Mouse (Mus musculus): ENCODE measurements around the gene Tmem189. TPM values are rescaled to one million over a fixed set of nuclear protein-coding genes. Genes with fewer than 3 reads are reported as not detected.

Tmem189 gene
- total and polyA plus RNA-seq, 2 experiments from 2014 or later = 39.3 to 76.8 TPM

GRCm38 (mm10) chr2:167662713-167663112 is 26.9 kb downstream of the Tmem189 start:
- peaks cover 26% of the 10 kb centered on the region for H3K4me1 ChIP-seq (ENCODE audit: control insufficient read depth, insufficient read depth)
- no peaks in the 10 kb centered on the region for H3K9me3 ChIP-seq (replicated peaks; ENCODE audit: control insufficient read depth, low read length)
- no peak overlapping the region for H3K4me2 ChIP-seq (ENCODE audit: low read depth, low read length)
- DNase-seq (ENCODE audit: low spot score) = no peak
- WGBS = 54% methylated on average over 6 of the region's 6 CpGs
- H3K9ac ChIP-seq (replicated peaks; ENCODE audit: low read depth, low read length) = no peak overlapping the region
- no peaks in the 10 kb centered on the region for H3K36me3 ChIP-seq (replicated peaks; ENCODE audit: control insufficient read depth, insufficient read depth, low read length)
- no peak for ATAC-seq (ENCODE audit: insufficient read depth, low read depth)
- no peak overlapping the region for H3K27ac ChIP-seq (ENCODE audit: low read depth)
- TF ChIP-seq CTCF (IDR thresholded peaks at IDR 0.05; ENCODE audit: low read depth) = no peak
- no peak for TF ChIP-seq EP300 (IDR thresholded peaks at IDR 0.05; ENCODE audit: low read depth)
- no peak overlapping the region for H3K4me3 ChIP-seq (ENCODE audit: low read depth, low read length)
- H3K27me3 ChIP-seq (ENCODE audit: control insufficient read depth, insufficient read depth, low read length) = no peaks in the 10 kb centered on the region

- Histone ChIP-seq H3K27ac (ENCODE audit: low read depth) (peak within 1 kb of the TSS; percentile 81), H3K4me2 (ENCODE audit: low read depth, low read length) (peak within 1 kb of the TSS; percentile 99), H3K4me3 (ENCODE audit: low read depth, low read length) (peak within 1 kb of the TSS; percentile 90), H3K27me3 (ENCODE audit: control insufficient read depth, insufficient read depth, low read length) (no peaks in the 10 kb centered on the region), H3K9ac (replicated peaks; ENCODE audit: low read depth, low read length) (peak within 1 kb of the TSS; percentile 92), H3K9me3 (replicated peaks; ENCODE audit: control insufficient read depth, low read length) (no peaks in the 10 kb centered on the region), H3K36me3 (replicated peaks; ENCODE audit: control insufficient read depth, insufficient read depth, low read length) (no peaks in the 10 kb centered on the region), H3K4me1 (ENCODE audit: control insufficient read depth, insufficient read depth) (peaks cover 26% of the 10 kb centered on the region)
- under 1% methylated on average over 100 of the region's 110 CpGs for WGBS
- peak; percentile 92 for DNase-seq (ENCODE audit: low spot score)
- TF ChIP-seq EP300 (IDR thresholded peaks at IDR 0.05; ENCODE audit: low read depth) (no peak), CTCF (IDR thresholded peaks at IDR 0.05; ENCODE audit: low read depth) (no peak)
- ATAC-seq (ENCODE audit: insufficient read depth, low read depth) = peak; percentile 94
Measured at GRCm38 (mm10) chr2:167661270-167662203, 28.1 kb downstream of the Tmem189 start, which contains the start of gene Gm20431. Gene Gm20431 (minus strand): TSS chr2:167661496.

- Histone ChIP-seq H3K36me3 (replicated peaks; ENCODE audit: control insufficient read depth, insufficient read depth, low read length) (no peaks in the 10 kb centered on the region), H3K27ac (ENCODE audit: low read depth) (peak overlapping the region; percentile 81), H3K4me1 (ENCODE audit: control insufficient read depth, insufficient read depth) (peaks cover 26% of the 10 kb centered on the region), H3K4me2 (ENCODE audit: low read depth, low read length) (peak overlapping the region; percentile 99), H3K27me3 (ENCODE audit: control insufficient read depth, insufficient read depth, low read length) (no peaks in the 10 kb centered on the region), H3K9me3 (replicated peaks; ENCODE audit: control insufficient read depth, low read length) (no peaks in the 10 kb centered on the region), H3K9ac (replicated peaks; ENCODE audit: low read depth, low read length) (peak overlapping the region; percentile 92), H3K4me3 (ENCODE audit: low read depth, low read length) (peak overlapping the region; percentile 90)
- DNase-seq (ENCODE audit: low spot score) = peak; percentile 7
- WGBS = under 1% methylated on average over 12 of the region's 12 CpGs
- TF ChIP-seq EP300 (IDR thresholded peaks at IDR 0.05; ENCODE audit: low read depth) = no peak
- ATAC-seq (ENCODE audit: insufficient read depth, low read depth) = no peak
Measured at GRCm38 (mm10) chr2:167660611-167660971, 29.0 kb downstream of the Tmem189 start.

- Histone ChIP-seq H3K27me3 (ENCODE audit: control insufficient read depth, insufficient read depth, low read length) (no peaks in the 10 kb centered on the region), H3K27ac (ENCODE audit: low read depth) (peak overlapping the region; percentile 81), H3K4me1 (ENCODE audit: control insufficient read depth, insufficient read depth) (peaks cover 26% of the 10 kb centered on the region), H3K9me3 (replicated peaks; ENCODE audit: control insufficient read depth, low read length) (no peaks in the 10 kb centered on the region), H3K9ac (replicated peaks; ENCODE audit: low read depth, low read length) (peak overlapping the region; percentile 92), H3K4me2 (ENCODE audit: low read depth, low read length) (peak overlapping the region; percentile 99), H3K36me3 (replicated peaks; ENCODE audit: control insufficient read depth, insufficient read depth, low read length) (0 out of 2 replicates have a peak, but pooled peaks cover under 1% of the 10 kb centered on the region), H3K4me3 (ENCODE audit: low read depth, low read length) (peak overlapping the region; percentile 90)
- ATAC-seq (ENCODE audit: insufficient read depth, low read depth) (peak; percentile 30), DNase-seq (ENCODE audit: low spot score) (peak; percentile 32)
- TF ChIP-seq EP300 (IDR thresholded peaks at IDR 0.05; ENCODE audit: low read depth) (no peak), CTCF (IDR thresholded peaks at IDR 0.05; ENCODE audit: low read depth) (no peak)
- WGBS = 17% methylated on average over 13 of the region's 13 CpGs
Measured at GRCm38 (mm10) chr2:167659847-167660610, 29.6 kb downstream of the Tmem189 start.

- Histone ChIP-seq H3K4me1 (ENCODE audit: control insufficient read depth, insufficient read depth) (peaks cover 26% of the 10 kb centered on the region), H3K36me3 (replicated peaks; ENCODE audit: control insufficient read depth, insufficient read depth, low read length) (peaks cover 7% of the 10 kb centered on the region; the same call in 1 of the 2 replicates), H3K27ac (ENCODE audit: low read depth) (peak overlapping the region; percentile 81; the same call in 1 of the 2 replicates), H3K4me2 (ENCODE audit: low read depth, low read length) (peak overlapping the region; percentile 99), H3K9me3 (replicated peaks; ENCODE audit: control insufficient read depth, low read length) (no peaks in the 10 kb centered on the region), H3K9ac (replicated peaks; ENCODE audit: low read depth, low read length) (no peak overlapping the region; the same call in 1 of the 2 replicates), H3K27me3 (ENCODE audit: control insufficient read depth, insufficient read depth, low read length) (no peaks in the 10 kb centered on the region), H3K4me3 (ENCODE audit: low read depth, low read length) (no peak overlapping the region)
- ATAC-seq (ENCODE audit: insufficient read depth, low read depth) (no peak), DNase-seq (ENCODE audit: low spot score) (no peak)
- TF ChIP-seq CTCF (IDR thresholded peaks at IDR 0.05; ENCODE audit: low read depth) (no peak), EP300 (IDR thresholded peaks at IDR 0.05; ENCODE audit: low read depth) (no peak)
- WGBS = 73% methylated on average over 10 of the region's 10 CpGs
Measured at GRCm38 (mm10) chr2:167659177-167659846, 30.3 kb downstream of the Tmem189 start.

All from heart, postnatal 0 days (tissue).